Mouse (Mus musculus): ENCODE measurements at regions not wholly inside any gene's neighbourhood (a gene's known extent, or its start where the extent isn't known, plus 50 kb on each side); places are given as distances from the start of the nearest gene placed in this dataset.

GRCm38 (mm10) chr10:53468293-53468545 lies 88.5 kb upstream of the Cep85l start:
- no peak for TF ChIP-seq TAL1 (IDR thresholded peaks at IDR 0.05; ENCODE audit: low read length)
- no peak for TF ChIP-seq GATA1 (IDR thresholded peaks at IDR 0.05; ENCODE audit: low read length)

Data from erythroblast, embryonic 14.5 days (primary cell).